Comparison of ENCODE assay signal across 8 mouse cellular contexts in genomic region chr2:151008517-151008932, GRCm38 (mm10). TPM values are rescaled to one million over a fixed set of nuclear protein-coding genes. Genes with fewer than 3 reads are reported as not detected.
DNase-seq lines count a peak whose midpoint lies in the region; ATAC-seq and TF ChIP-seq lines count a peak whose summit lies in the region.

No protein-coding gene starts in this region.

- ATAC-seq in common myeloid progenitor, adult 5-6 weeks (replicated peaks; ENCODE audit: low read depth, poor library complexity, severe bottlenecking), result peak; percentile 19
- peak; percentile 66; the same call in 1 of the 2 replicates for ATAC-seq in hindbrain, embryonic 16.5 days
- ATAC-seq in midbrain, embryonic 12.5 days (ENCODE audit: low FRiP score, low read depth), result no peak; the same call in none of the 2 replicates

- peak overlapping the region; percentile 97 for H3K4me2 ChIP-seq in hindbrain, embryonic 16.5 days (ENCODE audit: low read length)
- H3K4me2 ChIP-seq in midbrain, embryonic 12.5 days (replicated peaks), result peak overlapping the region; percentile 86

- H3K36me3 ChIP-seq in hindbrain, embryonic 16.5 days (ENCODE audit: control insufficient read depth, insufficient read depth, low read length), result no peaks in the 10 kb centered on the region
- H3K36me3 ChIP-seq in midbrain, embryonic 12.5 days, result no peaks in the 10 kb centered on the region

- no peak for DNase-seq in cerebellum, adult 2 months
- no peak for DNase-seq in cerebellum, adult 9-10 months
- DNase-seq in A20 (ENCODE audit: low read depth, low spot score), result peak; percentile 53
- DNase-seq in retina, postnatal 1 day, result no peak
- DNase-seq in gastrocnemius, postnatal 4 days (ENCODE audit: low spot score in 2 of 2), result no peak

- WGBS in cerebellum, adult 2 months, result 3% methylated on average over 21 of the region's 21 CpGs
- WGBS in hindbrain, embryonic 16.5 days, result 0% methylated on average over 21 of the region's 21 CpGs
- under 1% methylated on average over 21 of the region's 21 CpGs for WGBS in midbrain, embryonic 12.5 days

- H3K27me3 ChIP-seq in cerebellum, adult 2 months (ENCODE audit: control insufficient read depth, insufficient read depth, low read length), result no peaks in the 10 kb centered on the region
- no peaks in the 10 kb centered on the region for H3K27me3 ChIP-seq in hindbrain, embryonic 16.5 days (replicated peaks; ENCODE audit: control insufficient read depth, insufficient read depth, low read length)
- H3K27me3 ChIP-seq in midbrain, embryonic 12.5 days, result no peaks in the 10 kb centered on the region

- H3K9me3 ChIP-seq in hindbrain, embryonic 16.5 days (ENCODE audit: control insufficient read depth, low read length), result no peaks in the 10 kb centered on the region
- no peaks in the 10 kb centered on the region for H3K9me3 ChIP-seq in midbrain, embryonic 12.5 days

- H3K9ac ChIP-seq in hindbrain, embryonic 16.5 days (ENCODE audit: low read depth, low read length), result peak overlapping the region; percentile 92
- peak overlapping the region; percentile 78 for H3K9ac ChIP-seq in midbrain, embryonic 12.5 days (replicated peaks)

- no peaks in the 10 kb centered on the region; the same call in 1 of the 2 replicates for H3K4me1 ChIP-seq in cerebellum, adult 2 months (ENCODE audit: control insufficient read depth, insufficient read depth, low read length)
- H3K4me1 ChIP-seq in hindbrain, embryonic 16.5 days (ENCODE audit: control insufficient read depth, insufficient read depth, low read depth, low read length), result peaks cover 7% of the 10 kb centered on the region; the same call in 1 of the 2 replicates
- peaks cover 16% of the 10 kb centered on the region for H3K4me1 ChIP-seq in midbrain, embryonic 12.5 days

- no peak for TF ChIP-seq POLR2A in cerebellum, adult 2 months (IDR thresholded peaks at IDR 0.05; ENCODE audit: borderline replicate concordance, insufficient read depth, low read length)

- TF ChIP-seq CTCF in cerebellum, adult 2 months (IDR thresholded peaks at IDR 0.05; ENCODE audit: borderline replicate concordance, insufficient read depth, low read depth, low read length), result no peak

- H3K27ac ChIP-seq in cerebellum, adult 2 months (ENCODE audit: insufficient read depth, low read length), result no peak overlapping the region
- no peak overlapping the region for H3K27ac ChIP-seq in hindbrain, embryonic 16.5 days (ENCODE audit: low read depth, low read length)
- peak overlapping the region; percentile 72; the same call in 1 of the 2 replicates for H3K27ac ChIP-seq in midbrain, embryonic 12.5 days (replicated peaks)

- peak overlapping the region; percentile 53 for H3K4me3 ChIP-seq in cerebellum, adult 2 months (replicated peaks; ENCODE audit: insufficient read depth, low read depth, low read length)
- peak overlapping the region; percentile 86 for H3K4me3 ChIP-seq in hindbrain, embryonic 16.5 days (ENCODE audit: low read length)
- peak overlapping the region; percentile 75 for H3K4me3 ChIP-seq in midbrain, embryonic 12.5 days

RNA-seq across cellular contexts. Expression of gene Ninl, which starts 30.7 kb away (rescaled TPM):
- 4.7 and 5.9 TPM in 2 replicates for polyA plus RNA-seq in cerebellum, adult 2 months (2012; rRNA removed)
- total RNA-seq in common myeloid progenitor, adult 5-6 weeks (2017), result 2.6 and 4.7 TPM in 2 replicates
- polyA plus RNA-seq in hindbrain, embryonic 16.5 days (2015; fragmentation: Nextera tagmentation; extraction: Ambion mirVana), result 3.6 and 4.6 TPM in 2 replicates
- polyA plus RNA-seq in midbrain, embryonic 12.5 days (2016; fragmentation: Nextera tagmentation; extraction: Ambion mirVana), result 14.5 and 16.0 TPM in 2 replicates
- total RNA-seq in gastrocnemius, postnatal 4 days (2021), result 1 to 10 TPM in 1 of 2 experiments, under 1 TPM in 1; 0.62 to 1.5 TPM

RNA-seq across cellular contexts. Expression of gene Nanp, which starts 30.7 kb away (rescaled TPM):
- 16.3 and 16.9 TPM in 2 replicates for polyA plus RNA-seq in cerebellum, adult 2 months (2012; rRNA removed)
- total RNA-seq in common myeloid progenitor, adult 5-6 weeks (2017), result 24.1 and 27.9 TPM in 2 replicates
- 32.7 and 36.1 TPM in 2 replicates for polyA plus RNA-seq in hindbrain, embryonic 16.5 days (2015; fragmentation: Nextera tagmentation; extraction: Ambion mirVana)
- 38.6 and 40.8 TPM in 2 replicates for polyA plus RNA-seq in midbrain, embryonic 12.5 days (2016; fragmentation: Nextera tagmentation; extraction: Ambion mirVana)
- total RNA-seq in gastrocnemius, postnatal 4 days (2021), result 10 to 100 TPM in 1 of 2 experiments, 1 to 10 TPM in 1; 8.7 to 11.2 TPM
